Mouse (Mus musculus) right cerebral cortex, postnatal 36 days (tissue): ENCODE measurements at regions not wholly inside any gene's neighbourhood (a gene's known extent, or its start where the extent isn't known, plus 50 kb on each side); places are given as distances from the start of the nearest gene placed in this dataset.
A peak's percentile ranks its signal among the peaks of the same experiment; 100 is the strongest.

Experiments used
- DNase-seq, 2 experiments: peaks; one replicate each; pipeline ENCODE4 v3.0.0; 2022; ENCODE audit warnings: low spot score in 2 of 2, mixed read lengths in 1 of 2

DNA sequence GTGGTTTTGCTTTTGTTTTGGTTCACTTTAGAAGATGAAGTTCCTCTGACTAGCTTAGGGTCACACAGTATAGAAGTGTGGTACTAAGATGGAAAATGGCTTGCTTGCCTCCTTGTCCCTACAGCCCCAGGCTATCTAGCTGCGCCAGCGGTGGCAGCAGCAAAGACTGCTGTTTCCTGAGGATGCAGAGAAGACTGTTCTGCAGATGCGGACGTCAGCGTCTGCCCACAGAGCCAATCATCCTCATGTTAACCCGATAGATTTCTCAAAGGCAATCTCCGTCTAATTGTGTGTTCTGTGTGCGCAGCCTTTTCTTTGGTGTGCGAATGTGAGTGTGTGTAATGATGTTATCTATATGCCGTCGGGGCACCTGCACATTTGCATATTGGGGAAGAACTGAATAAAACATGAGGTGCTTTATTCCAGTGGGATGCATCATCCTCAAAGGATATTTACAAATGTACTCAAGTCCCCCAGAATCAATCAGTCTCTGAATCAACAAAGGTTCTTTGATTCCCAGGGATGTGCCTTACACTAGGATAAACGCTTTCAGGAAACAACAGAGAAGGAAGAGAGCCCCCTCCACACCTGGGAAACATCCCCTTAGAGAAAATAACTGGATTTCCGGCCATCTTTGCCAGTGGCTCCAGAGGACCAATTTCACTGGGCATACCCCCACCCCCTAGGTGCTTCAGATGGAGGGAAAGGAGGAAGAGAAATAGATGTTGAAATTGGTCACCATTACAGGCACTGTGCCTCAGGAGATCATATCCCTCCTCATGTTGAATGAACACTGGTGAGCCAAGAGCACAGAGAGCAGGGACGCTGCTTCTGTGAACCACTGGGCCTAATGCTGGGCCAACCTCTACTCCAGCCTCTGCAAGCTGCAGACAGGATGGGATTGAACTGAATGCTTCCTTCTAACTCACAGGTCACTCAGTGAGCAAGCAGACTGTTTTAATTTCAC, 409.7 kb upstream of the Plxna2 start:
- no peak for DNase-seq

DNA sequence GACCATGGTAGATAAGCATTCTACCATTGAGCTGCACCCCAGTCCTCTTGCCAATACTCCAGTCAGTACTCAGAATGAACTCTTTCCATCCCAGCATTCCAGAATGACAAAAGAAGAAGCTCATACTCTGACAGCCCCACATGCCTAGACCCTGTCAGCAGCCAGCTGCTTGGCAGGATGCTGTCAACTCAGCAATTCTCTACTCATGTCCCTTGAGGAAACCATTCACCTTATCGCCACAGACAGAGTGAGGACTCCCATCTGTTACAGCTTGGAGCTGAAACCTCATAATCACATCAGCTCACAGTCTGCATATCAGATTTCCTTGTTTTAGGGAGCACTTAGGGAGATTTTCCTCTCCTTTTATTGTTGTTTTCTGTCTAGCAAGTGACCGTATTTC, 420.5 kb upstream of the Plxna2 start:
- no peak for DNase-seq

DNA sequence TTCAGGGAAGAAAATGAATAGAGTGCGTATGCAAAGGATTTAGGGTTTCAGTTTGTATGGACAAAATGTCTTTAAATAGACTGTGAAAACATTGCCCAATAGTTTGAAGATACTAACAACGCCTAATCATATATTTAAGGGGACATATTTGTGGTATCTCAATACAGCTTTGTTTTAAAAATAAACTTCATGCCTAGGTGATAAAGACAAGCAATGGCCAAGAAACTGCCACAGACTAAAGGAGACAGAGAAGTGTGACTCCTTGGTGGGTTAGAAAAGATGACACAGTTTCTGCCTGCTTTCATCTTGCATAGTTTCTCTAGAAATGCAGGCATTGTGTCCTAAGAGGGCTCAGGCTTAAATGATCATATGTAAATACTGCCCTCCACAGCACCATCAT, 435.7 kb upstream of the Plxna2 start:
- DNase-seq = no peak

DNA sequence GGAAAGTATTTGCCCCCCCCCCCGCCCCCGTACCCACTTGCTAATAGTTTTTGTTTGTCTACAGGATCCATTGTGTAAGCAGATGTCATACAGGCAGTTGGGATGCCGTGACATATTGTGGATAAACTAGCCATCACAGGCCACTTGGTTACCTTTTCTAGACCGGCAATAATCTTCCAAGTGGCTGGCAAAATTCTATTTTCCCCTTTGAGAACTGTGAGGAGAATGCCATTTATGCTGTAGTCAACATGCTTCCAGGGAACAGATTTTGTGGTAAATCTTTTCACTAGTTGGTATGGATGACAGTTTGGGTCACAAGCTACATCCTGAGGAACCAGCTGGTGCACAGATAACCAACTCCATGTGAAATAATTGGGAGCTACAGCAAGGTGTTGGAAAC, 456.5 kb upstream of the Plxna2 start:
- DNase-seq = no peak

DNA sequence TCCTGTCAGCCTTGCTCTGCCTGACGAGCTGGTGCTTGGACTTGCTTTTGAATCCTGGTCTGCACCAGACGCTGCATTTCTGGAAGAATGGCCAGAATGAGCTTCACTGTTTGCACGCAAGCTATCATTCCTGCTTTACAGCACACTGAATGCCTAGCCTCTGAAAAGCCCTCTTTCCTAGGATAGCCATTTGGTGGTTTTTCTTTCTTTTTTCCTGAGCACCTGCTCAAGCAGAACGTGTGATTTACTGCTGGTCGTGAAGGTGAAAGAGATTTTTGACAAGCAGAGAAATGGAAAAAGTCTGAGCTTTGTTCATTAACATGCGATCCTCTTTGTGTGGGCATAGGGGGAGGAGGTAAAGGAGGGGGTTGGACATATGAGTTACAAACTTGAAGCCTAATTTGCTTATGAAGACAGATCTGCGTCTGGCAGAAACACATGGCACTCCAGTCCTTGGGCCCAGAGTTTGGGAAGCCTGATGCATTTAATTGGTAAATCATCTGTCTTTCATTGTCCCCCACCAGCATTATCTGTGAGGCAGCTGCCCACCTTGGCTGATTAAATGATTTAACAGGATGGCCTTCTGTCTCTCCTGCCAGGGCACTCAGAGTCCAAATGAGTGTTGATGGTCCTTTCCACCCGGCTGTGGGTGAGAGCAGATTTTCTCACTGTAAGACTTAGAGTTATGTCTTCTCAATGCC, 457.1 kb upstream of the Plxna2 start:
- no peak for DNase-seq

DNA sequence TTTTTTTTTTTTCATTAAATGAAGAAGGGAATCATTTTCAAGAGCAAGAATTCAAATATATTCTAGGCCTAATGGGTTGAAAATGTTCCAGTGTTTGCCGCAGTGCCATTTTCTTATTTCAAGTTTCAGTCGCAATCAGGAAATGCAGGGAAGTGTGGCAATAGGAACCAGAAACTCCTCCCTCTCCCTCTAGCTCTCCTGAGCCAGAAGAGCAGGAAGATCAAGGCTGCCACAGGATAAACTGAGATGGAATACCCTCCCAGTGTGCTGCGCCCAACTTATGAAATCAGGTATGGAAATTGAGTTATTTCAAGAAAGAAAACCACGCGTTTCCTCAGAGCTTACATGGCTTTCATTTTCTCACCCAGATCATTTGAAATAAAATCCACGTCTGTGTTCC, 460.8 kb upstream of the Plxna2 start:
- DNase-seq = no peak

DNA sequence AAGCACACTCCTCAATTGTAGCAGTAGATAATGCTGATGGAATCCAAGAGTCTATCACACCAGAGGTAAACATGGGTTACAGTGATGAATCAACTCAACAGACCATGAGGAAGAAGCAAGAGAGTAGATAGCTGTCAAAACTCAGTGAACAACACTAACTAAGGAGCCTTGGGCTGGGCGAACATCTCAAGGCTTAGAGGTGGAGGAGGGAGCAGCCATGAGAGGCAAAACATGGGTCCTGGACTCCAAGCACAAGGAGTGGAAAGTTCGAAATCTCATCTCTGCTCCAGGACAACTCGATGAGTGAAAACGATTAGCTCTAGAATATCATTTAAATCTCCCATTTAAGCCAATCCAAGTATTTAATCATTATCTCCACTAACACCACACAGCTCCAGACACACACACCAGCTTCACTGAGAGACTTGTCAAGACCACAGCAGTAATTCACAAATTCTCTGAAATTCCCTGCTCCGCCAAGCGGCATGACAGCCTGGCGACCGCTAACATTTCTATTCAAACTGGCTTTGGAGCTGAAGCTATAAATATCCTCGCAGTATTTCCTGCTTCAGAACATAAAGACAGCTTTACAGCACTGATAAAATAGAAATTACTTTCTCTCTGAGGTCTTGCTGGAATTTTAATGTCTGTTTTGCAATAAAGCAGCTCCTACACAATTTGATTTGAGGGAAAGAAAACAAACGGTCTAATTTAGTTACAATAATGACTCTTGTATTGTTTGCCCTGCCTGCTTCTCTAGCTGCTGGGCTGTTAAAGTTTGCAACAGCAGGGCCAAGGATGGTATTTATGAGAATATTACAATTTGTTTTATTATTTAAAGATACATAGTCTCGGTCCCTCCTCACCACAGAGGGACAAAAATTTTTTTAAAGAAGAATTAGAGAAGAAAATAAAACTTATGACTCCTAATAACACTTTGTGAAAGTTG, 469.3 kb upstream of the Plxna2 start:
- peak in 1 of 2 experiments; percentile 3 for DNase-seq

DNA sequence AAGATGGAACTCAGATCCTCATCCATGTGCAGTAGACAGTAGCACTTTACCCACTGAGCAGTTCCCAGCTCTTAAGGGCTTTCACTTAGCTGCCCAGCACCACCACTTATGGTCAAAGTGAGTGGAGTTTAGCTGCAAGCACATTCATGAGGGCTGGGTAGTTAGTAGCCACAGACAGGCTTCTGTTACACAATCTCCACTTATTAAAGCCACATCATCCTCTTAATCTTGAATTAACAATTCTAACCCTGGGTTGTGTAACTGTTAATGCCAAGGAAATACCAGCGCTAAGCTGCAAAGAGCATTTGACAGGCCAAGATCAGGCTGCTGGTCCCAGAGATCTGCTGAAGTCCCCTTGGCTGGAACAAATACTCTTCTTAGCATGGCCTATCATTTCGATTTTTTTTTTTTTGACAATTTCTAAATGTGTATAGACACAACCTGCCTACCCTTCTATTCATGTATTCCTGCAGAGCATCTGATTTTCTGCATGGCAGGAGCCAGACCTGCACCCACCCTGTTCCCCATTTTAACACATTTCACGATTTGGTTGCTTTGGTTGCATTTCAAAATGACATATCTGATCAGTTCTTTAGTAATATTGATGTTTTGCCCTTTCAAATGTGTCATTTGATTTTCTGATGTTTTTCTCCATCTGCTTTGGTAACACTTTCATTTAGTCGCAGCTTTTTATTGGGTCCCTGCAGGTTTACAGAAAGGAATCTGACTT, 500.2 kb upstream of the Plxna2 start:
- no peak for DNase-seq

DNA sequence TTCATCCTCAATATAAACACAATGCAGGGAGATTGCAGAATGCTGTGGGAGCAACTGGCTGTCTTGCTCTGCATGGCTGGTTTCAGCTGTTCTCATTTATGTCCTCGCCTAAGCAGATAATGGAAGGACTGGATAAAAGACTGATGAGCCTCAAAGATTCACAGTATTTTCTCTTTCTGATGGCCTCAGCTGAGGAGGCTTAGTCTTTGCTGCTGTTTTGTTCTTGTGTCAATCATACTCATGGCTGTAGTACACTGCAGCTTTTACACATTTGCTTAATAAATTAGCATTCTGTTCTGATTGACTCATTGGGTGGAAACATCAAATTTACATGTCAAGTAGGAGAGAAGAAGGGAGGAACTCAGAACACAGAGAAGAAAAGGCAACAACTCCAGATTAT, 503.6 kb upstream of the Plxna2 start:
- no peak for DNase-seq

DNA sequence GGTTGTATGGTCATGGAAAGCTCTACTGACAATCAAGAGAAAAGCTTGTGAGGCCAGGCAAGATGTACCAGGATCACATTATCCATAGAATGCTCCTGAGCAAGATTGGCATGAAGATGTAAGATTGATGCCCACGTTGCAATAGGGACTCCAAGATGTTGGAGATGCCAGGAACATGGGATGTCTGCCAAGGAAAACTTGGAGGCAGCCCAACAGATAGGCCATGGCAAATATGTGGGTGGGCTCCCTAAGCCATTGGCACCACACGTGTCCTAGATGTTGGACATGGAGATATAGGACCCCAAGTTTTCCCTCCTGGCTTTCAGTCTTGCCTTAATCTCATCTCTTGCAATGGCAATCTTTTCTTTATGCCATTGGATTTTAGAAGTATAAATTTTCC, 506.1 kb upstream of the Plxna2 start:
- no peak for DNase-seq

DNA sequence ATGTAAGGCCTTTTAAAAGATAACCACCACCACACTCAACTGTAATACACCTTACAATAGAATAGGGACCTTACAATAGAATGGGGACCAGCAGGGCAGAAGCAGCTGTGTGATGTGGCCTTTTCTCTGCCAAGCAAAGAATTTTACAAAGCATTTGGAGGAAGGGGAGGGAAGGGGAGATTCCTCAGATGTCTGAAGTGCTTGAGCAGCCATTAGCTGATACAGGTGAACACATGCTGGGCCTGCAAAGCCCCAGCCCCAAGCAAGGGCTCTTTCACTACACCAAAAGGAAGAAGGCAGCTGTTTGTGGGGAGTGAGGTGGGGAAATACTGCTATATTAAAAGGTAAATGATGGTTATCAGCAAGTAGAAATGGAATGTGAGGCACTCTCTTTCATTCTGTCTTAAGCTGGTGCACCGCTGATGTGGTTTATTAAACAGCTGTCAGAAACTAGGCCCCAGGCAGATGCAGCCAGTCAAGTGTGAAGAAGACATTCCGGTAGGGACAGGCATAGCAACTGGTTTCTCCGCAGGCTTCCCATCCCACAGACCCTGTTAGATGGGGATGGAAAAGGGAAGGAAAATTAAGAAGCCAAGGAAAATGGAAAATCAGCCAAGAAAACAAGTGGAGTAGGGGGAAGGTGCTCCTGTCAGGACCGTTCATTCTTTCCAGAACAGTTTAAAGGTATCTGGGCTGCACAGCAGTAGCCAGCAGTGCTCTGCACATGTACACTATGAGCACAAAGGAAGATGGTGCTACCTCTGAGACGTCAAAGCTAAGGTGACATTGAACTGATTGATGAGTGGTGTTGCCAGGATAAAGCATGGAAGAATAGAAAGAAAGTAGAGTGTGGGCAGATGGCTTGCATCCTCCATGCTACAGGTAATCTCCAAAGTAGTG, 508.6 kb upstream of the Plxna2 start:
- no peak for DNase-seq

DNA sequence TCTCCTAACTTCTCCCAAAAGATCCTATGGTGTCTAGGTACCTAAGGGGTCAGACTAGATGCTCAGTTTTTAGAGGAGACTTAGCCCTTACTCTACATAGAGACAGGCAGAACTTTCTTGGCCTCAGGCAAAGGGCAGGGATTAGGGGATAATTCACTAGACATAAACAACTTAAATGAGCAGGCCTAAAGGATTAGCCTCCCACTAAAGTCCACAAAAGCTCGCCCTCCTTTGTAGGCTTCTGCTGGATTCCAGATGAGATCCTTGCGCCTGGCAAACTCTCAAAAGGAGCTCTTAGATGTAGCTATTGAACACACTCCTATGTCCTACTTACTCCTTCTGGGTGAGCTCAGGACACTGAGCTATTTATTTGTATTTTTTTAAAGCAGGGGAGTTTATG, 509.9 kb upstream of the Plxna2 start:
- DNase-seq = no peak

DNA sequence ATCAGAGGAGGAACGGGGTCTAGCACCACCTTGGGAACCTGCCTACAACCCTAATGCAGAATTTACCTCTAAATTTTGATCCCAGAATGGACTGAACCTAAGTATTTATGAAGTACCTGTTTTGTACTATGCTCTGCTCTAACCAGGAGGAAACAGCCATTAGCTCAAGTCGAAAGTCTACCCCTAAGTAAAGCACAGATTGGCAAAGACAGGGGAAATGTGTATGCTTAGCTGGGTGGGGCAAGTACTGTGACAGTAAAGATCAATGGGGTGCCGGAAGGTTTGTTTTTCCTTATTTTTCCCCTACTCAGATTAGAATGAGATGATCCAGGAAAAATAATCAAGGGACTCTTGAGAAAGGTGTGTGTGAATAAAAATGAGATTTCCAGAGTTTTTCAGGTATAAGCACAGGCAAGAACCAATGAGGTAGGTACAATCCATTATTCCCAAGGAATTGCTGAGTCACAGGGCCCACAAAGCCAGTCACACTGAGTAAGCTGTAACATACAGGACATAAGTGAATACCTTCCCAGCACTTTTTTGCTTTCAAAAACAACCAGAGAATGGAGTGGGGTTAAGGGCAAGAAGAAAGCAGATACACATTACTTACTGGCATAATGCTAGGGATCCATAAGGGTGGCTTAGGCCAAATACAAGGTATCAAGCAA, 510.6 kb upstream of the Plxna2 start:
- no peak for DNase-seq

DNA sequence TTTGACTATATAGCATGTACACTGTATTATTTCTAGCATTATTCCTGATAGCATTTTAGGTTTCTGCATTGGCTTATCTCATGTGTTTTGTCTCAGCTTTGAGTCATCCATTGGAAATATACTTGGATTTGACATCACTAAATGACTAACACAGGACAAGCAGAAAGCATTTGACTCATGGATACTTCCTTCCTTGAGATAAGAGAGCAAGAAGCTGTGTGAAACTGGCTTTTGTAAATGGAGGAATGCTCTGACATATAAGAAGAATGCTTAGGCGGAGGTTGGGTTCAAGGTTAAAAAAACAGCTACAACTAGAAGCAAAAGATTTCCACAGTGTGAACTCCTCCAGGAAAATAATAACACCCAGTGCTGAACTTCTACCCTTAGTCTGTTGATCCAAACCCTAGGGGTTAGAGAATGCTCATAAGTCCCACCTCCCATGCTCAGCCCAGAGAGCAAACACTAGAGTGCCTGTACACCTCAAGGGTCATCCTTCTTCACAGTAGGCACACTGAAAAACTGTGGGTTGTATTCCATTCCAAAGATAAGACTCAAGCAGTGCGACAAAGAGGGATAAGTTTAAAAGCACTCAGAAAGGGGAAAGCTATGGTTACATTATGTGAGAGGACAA, 528.0 kb upstream of the Plxna2 start:
- DNase-seq = no peak

DNA sequence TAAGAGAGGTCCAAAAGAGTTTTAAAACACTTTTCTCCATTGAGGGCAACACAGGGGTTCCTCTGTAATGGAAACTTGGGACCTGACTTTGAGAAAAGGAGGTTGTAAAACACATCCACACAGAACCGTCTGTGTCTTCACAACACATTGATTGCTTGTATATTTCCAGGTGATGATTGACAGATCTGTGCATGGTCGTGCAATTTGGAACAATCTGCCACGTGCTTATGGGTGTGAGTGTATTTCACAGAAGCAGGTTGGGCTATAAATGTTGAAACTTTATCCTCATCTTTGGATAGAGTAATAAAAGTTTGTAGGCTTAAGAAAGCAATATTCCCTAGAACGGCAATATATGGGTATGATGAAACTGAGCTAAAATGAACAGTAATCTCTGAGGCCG, 559.5 kb upstream of the Plxna2 start:
- DNase-seq = no peak

DNA sequence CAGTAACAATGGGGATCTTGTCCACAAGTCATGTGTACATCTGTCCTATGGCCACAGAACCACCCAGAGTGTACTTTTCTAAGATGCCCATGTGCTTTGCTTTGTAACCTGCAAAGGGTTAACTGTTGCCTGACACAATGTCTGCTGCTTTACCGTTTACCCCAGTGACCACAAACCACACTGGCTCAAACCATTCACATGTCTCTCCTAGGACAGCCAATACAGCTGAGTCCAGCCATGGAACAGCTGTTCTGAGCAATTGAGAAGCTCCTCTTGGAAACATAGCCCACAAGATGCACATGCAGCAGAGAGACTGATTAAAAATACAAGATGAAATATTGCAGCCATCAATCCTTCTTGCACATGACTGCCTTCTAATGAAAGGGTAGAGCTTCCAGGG, 561.5 kb upstream of the Plxna2 start:
- DNase-seq = no peak

DNA sequence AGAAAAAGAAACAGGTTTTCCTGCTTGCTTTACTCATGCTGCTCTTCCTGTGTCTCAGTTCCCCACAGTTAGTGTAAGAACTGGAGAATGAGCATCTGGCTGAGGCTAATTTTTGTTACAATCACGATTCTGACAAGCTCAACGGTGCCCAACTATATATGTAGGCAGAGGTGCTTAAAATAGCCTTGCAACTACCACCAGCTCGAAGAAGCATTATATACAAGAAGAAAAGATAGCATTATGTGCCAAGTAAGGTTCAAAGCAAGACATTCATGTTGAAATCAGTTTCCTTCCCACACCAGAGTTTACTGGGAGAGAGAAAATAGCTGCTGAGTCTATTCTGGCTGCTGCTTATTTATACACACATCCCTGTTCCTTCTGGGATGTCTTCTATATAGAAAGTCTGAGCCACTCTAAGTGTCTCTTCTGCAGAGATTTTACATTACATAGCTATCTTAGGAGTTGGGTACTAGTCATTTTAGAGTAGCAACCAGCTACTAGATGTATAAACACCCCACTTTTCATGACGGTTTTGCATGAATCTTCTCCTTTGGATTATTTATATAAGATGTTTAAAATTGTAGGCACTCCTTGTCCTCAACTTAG, 568.2 kb upstream of the Plxna2 start:
- DNase-seq = peak; percentile 40 to 78

DNA sequence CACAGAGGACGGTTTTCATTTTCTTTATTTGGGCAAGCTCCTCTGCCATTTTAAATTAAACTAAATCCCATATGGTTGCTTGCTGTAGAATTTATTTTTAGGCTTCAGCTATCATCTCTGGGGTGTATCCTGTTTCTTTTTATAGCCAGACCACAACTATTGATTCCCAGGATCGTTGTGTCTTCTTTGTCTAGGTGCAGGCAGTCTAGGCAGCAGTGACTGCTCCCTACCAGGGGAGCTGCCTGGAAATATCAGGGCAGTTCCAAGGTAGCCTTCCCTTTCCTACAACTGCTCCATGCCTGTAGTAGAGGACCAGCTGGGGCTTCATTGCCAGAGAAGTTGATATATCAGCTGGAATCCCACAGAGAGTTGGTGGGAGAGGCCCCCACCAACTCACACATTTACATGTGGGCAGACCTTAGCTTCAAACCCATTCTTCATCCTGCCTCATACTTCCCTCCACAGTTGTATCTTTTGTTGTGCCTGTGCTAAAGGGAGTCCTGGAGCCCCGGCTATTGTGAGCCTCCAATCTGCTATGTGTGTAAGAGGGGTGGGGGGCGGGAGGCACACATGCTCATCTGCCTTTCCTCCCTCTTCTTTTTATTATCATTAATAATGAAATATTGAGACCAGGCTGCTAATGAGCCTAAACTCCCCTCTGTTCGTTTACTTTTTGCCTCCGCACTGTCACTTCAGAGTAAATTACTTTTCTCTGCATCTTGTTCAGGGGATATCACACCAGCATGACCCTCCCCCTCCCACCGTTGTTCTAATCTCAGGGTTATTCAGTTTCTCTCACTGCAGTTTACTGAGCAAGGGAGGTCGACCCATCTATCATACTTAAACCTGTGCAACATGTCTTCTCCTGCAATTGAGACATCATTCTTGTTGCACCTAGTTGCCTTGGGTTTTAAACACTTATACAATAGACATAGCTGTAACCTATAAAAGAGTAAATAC, 576.3 kb upstream of the Plxna2 start:
- DNase-seq = no peak
